Mouse (Mus musculus): ENCODE results near the gene Ube2h.

Ube2h gene

DNA sequence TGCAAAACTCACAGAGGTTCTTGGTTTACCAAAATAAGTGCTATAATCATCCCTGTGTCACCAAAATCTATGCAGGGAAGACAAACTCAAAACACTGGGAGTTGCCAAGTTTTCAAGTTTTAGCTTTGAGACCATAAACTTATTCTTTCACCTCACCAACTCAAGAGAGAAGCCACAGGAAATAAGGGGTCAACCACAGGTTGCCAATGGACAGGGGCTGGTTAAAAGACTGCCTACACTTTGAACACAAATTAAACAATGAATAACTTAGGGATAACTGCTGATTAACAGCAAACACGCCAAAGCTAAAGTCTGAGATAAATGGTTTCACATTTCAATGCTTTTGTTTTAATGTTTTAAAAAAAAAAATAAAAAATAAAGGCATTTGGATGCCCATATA is 5.2 kb downstream of the Ube2h start:
- no peak for DNase-seq

DNA sequence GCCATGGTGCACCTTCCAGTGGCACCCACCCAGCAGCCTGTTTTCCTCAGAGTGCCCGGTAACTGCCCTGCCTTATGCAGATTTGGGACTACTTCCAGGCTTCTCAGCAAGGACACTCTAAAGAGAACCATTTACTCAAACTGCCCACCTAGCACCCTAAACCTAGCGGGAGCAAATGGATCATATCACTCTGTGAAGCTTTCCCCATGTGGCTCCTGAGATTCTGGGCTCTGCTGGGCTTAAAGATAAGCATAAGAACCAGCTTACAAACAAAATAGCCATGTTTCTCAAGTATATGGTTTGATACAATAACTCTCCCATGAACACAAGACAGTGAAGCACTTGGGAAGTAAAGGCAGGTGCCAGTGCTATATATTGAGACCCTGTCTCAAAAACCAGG is 11.8 kb downstream of the Ube2h start:
- DNase-seq, result peak; percentile 17 to 37

DNA sequence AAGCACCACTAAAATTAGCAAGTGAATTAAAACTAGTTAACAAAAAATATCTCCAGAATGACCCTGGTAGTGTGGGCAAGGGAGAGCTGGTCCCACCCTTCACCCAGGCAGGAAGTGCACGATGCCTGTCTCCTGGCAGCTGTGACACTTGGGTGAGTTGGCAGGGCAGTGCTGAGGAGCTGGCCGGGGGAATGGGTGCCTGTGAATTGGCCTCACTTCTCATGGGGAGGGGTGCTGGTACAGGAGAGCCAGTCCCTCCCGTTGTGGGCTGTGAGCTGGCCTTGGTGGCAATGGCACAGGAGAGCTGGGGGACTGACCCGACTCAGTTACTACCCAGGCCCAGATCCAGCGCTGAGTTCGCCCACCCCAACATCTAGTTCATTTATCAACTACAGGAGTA is 16.4 kb downstream of the Ube2h start:
- peak; percentile 19 to 52 for DNase-seq

DNA sequence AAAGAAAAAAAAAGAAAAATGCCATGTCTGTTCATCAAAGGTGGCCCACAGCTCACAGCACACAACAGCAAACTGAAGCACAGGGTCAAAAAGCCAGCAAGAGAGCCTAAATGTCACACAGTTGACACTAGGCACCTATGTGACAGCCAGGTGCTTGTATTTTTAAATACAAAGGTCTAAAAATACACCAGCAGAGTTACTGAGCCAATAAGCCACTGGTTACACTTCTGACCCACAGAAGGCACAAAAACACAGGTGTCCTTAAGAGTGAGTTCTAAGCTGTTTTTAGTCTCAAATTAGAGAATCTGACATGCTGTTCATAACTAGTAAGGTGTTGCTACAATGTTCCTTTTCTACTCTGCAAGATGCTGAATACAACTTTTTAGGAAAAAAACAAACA is 17.7 kb downstream of the Ube2h start:
- no peak for DNase-seq

DNA sequence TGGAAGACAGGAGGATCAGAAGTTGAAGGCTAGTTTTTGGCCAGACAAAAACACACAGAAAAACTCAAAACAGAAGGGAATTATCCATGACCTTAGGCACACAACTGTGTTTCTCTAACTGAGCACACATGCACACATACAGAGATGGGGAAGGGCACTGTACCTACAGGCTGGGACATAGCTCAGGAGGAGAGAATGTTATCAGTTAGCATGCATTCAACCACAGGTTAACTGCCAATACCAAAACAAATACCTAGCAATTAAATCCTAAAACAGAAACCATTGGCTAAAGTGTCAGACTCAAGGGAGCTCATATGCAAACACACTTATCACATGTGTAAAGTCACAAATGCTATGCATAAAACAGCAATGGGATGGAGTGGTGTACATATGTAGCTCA is 20.2 kb downstream of the Ube2h start:
- DNase-seq, result no peak

DNA sequence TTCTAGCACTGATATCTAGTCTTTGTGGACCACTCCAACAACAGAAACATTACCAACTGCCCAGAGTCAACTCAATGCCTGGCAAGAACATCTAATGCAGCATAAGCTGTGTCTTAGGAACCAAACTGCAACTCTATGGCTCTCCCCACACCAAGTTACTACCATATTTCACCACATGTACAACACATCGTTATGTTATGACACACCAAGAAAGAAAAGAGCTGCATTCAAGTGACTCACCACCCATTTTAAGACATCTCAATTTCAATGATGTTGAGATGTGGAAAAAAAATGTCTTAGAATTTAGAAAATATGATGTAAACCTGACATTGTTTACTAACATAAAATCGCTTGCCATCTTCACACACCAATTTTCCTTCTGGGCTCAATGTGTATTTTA is 22.0 kb downstream of the Ube2h start:
- no peak for DNase-seq

DNA sequence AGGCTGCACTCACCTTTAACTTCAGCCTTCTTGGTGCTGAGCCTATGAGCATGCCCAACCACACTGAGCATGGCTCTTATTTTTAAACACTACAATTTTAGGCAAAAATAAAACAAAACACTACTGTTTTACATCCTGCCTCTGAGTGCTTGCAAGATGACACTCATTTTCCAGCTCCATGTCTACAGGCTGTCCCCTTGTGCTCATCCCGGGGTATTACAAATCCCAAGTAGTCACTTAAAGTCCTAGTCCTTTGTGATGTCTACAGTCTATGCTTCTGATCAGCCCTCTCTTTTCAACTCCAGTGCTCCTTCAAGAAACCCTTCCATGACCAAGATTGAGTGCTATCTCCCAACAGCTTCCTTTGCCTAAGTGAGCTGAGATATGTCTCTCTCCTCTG is 26.0 kb downstream of the Ube2h start:
- no peak for DNase-seq

DNA sequence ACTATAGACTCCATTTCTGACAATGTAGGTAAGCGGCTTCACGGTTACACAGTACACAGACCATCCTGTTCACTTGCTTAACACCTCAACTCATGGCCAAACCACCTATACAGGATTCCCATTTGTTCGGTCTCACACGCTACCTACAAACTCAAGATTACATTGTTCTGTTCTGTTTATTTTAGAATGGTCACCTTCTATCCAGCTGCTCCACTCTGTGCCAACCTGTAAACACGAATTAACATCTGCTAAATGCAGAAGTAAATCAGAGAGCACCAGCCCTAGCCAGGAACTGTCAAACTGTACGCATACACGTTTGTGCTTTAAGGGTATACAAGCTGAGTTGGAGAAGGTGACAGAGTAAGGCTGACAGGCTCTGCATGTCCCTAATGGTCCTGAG is 27.5 kb downstream of the Ube2h start:
- DNase-seq, result no peak

DNA sequence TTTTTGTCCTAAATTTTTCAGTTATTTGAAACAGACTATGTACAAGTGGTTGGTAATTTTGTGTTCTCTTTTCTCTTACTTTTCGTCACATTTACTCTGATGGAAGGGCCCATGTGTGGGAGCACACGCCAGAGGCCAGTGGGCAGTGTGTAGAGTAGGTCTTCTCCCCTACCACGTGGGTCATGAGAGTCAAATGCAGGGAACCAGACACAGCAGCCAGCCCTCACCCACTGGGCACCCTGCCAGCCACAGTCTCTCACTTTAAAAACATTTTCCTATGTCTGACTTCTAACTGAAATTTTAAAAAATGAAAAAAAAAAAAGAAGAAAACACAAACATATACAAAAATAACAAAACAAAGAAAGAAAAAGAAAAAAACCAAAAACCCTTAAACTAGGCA is 28.0 kb downstream of the Ube2h start:
- DNase-seq, result peak; percentile 31 to 50

DNA sequence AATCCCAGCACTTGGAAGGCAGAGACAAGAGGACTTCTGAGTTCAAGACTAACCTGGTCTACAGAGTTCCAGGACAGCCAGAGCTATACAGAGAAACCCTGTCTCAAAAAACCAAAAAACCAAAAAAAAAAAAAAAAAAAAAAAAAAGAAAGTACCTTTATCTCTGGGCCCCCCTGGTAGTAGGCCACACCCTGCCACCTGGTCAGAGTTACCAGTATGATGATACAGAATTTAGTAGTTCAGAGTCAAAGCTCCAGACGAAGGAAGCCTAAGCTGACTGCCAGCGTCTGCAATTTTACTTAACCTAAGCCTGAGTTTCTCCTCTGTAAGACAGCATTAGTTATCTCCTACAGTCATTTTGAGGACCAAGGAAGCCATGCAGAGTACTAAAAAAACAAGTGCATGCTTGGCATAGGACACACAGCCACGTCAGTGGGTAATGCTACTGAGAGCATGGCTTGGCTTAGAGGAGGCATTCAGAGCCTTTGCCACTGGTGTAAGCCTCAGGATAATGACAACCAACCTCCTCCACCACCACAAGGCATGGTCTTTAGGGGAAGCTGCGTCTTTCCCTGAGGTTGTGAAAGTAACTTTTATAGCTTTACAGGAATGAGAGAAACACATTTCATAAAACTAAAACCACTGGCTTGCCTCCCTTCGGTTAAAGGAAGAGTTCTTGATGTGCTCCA is 29.0 kb downstream of the Ube2h start:
- no peak for DNase-seq

DNA sequence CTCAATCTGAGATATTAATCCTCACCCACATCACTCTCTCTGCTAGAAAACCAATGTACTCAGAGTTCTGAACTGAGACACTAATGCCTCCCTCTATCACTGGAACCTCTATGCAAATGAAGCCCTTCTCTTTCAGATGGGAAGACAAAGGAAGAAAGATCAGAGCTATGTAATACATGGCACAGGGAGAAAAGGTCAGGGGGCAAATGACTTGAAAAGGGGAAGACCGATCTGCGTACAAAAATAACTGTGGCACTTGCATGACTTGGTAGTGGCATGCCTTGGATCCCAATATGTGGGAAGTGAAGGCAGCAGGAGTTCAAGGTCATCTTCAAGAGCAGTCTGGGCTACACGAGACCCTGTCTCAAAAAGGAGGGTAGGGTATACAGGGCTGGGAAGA is 31.4 kb downstream of the Ube2h start:
- DNase-seq, result no peak

DNA sequence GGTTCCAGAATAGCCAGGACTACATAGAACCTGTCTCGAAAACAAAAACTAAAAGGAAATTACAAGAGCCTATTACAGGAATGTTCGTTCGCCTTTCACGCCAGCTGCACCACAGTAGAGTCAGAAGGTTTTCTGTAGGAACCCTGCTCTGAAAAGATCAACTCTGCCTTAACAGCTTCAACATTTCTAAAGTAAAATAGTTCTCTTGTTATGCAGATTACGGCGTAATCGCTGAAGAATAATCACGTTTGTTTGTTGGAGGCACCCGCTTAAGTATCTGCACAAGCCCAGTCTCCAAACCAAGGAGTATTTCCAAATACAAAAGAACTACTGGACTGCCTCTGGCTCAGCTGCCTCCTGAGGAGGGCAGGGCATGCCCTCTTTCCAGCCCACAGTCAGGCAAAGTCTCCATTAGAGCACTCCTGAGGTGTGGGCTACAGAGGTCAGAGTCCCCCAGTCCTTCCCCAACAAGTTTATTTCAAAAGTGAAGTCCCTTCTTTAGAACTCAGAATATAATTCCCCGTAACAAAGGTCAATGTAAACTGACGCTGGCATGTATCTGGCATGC is 31.9 kb downstream of the Ube2h start:
- DNase-seq, result no peak

DNA sequence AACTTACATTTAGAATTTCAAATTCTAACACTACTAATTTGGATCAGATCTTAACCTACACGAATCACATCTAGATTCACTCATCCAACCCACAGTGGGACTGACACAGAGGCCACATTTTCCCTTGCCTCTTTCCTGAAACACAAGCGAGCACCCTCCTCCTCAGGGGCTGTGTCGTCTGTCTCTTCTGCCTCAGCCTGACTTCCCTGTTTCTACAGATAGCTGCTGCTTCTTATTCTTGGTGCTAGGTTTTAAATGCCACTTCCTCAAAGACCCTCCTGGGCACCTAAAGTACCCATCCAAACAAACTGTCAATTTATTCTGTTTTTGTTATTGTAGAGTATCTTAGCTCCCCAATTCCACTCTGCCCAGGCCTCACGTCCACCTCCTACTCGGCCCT is 34.5 kb downstream of the Ube2h start:
- DNase-seq, result no peak

DNA sequence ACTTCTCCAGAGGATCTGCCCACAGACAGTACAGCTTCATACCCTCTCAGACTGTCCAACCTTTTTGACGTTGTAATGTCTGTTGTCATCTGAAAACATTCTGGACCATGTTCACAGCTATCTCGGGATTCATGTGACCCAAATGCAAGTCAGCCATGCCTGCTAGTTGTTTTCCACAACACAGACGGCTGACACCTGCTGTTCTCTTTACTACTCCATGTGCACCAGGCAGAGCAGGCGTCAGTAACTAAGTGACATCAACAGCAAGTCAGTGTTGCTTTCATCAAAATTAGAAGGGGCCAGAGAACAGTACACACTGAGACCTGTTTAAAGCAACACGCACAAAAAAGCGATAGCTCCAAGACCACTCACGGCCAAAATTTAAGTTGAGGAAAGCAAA is 36.9 kb downstream of the Ube2h start:
- DNase-seq, result no peak

DNA sequence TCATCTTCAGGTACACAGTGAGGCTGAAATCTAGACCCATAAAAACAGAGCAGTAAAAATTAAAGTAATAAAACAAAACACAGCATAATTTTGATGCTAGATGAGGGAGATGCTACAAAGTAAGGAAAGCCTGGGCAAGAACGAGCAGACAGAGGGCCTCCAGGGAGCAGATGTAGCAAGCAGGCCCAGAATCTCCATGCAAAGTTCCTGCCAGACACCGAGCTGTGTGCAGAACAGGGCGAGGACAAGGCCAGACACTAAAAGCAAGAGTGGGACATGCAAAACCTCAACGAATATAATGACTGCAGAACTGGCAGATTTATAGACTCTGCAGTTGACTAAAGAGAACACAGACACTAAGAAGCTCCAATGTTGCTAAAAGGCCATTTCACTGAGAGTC is 38.9 kb downstream of the Ube2h start:
- no peak for DNase-seq

DNA sequence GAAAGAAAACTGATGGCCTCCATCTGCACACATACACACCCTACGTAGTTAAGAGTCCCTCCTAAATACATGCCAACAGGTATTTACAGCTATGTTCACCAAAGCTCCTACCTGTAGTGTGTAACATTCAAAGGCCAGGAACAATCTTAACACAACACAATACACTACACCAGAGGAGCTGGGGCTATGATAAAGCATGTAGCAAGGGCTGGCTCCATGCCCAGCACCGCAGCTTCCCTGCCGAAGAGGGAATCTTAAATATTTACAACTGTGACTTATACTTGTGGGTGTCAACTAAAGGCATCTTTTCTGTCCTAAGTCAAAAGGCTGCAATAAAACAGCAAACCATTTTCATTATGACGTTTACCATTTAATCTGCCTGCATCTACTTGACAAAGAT is 41.3 kb downstream of the Ube2h start:
- peak; percentile 8 to 23 for DNase-seq

DNA sequence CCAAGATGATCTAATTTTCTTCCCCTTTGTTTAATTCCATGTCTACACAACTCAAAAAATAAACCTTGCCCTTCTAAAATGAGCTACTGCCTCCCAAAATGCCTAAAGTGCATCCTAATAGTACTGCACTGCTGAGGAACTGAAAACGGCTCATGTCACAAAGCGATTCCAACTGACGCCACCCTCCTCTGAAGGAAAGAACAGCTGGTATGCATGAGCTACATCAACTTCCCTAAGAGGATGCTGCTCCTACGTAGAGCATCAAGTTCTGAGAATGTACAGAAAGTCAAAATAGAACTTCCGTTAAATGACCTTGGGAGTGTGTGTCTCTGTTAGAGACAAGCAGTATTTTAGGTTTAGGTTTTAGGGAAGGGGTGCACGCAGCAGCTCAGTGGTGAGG is 45.1 kb downstream of the Ube2h start:
- DNase-seq, result no peak

DNA sequence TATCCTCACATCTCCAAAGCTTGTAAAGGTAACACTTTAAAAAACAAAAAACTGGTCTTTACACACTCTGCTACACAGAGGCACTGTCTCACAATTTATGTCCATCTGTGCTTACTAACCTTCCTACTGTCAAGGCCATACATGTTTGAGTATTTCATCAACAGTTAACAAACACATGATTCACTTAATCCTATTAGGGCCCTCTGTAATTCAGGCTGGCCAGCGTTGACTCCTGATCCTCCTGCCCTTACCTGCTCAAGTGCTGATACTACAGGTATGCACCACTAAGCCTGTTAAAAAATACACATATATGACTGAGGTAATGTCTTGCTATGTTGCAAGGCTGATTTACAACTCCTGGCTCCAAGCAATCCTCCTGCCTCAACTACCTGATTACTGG is 46.4 kb downstream of the Ube2h start:
- no peak for DNase-seq

DNA sequence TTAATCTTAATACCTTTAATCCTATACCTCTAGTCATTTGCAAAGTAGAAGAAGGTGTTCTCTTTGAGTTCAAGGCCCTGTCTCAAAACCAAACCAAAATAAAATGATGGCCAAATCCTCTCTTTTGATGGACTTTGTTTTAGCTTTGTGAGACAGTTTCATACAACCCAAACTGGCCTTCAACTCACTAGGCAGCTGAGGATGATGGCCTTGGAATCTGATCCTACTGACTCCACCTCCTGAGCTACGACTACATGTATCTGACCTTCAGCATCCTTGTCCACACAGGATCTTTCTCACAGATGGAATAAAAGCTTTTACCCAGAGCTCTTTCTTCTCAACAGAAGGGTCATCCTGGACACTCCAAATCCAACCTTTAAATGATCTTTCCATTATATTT is 48.5 kb downstream of the Ube2h start:
- no peak for DNase-seq

DNA sequence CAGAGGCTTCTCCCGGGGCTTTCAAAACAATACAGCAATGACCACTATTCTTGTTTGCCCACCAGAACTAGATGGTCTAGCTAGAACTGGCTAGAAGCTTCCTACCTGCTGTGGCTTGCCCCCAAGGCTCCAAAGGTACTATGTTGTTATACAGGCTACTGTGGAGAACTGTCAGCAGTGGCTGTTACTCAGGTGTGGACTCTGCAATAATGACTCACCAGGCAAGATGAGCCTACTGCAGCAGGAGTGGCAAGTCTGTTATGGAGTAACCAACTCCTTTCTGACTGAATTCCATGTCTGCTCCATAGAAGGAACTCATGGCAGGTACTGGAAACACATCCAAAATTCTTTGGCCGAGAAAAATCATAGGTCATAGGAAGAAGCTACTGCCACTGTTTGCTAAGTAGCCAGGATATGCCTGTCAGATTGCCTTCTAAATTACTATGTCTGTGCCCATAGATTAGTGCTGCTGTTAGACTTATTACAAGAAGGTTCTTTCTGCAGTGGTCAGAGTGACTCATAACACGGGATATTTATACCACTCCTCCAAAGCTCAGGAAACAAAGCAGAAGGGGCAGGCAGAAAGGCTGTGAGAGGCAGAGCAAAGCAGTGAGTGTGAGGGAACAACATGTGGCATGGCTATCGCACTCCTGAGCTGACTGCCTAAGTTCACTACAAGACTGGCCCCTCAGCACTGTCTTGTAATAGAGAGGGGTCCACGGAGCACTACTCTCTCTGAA is 51.9 kb downstream of the Ube2h start:
- no peak for DNase-seq

DNA sequence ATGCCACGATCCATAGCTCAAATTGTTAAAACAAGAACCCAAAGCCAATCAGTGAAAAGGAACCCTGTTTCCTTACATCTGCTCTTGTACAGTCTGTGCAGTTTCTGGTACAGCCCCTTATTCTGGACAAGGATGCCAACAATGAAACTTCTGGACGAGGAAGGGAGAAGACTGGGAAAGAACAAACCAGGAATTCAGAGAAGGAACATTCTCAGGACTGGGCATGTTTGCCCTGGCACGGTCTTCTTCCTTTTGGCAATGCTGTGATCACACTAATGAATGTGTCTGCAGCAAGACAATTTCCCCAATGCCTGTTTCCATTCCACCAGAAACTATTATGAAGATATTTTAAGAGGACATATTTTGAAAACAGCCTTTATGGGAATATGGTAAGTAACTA is 55.6 kb downstream of the Ube2h start:
- peak; percentile 9 to 22 for DNase-seq

DNA sequence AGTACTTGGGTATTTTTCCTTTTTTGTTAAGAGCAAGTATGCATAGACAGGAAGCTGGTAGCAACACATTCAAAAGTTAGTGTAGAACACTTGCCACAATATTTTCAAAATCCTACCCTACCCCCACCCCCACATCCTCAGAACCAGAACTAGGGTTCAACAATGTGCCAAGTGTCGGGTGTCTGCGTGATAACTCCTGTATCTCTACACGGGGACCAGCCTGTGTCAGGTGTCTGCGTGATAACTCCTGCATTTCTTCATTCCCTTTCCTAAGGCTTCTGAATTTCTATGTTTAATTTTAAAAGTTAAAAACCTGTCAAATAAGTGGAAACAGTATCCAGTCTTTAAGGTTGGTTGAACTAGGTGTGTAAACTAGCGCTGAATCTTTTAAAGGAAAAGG is 58.4 kb downstream of the Ube2h start:
- DNase-seq, result no peak

DNA sequence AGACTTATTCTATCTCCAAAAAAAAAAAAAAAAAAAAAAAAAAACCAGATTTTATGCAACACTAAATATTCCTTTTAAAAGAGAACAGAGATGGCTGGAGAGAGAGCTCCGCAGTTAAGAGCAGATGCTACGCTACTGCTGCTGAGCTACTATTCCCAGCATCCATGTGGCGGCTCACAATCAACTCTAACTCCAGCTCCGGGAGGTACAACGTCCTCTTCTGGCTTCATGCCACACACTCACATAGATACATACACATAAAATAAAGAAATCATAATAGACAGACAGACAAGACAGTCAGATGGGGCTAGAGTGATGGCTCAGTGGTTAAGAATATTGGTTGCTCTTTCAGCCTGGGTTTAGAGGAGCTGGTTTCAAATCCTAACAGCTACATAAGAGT is 58.9 kb downstream of the Ube2h start:
- no peak for DNase-seq

DNA sequence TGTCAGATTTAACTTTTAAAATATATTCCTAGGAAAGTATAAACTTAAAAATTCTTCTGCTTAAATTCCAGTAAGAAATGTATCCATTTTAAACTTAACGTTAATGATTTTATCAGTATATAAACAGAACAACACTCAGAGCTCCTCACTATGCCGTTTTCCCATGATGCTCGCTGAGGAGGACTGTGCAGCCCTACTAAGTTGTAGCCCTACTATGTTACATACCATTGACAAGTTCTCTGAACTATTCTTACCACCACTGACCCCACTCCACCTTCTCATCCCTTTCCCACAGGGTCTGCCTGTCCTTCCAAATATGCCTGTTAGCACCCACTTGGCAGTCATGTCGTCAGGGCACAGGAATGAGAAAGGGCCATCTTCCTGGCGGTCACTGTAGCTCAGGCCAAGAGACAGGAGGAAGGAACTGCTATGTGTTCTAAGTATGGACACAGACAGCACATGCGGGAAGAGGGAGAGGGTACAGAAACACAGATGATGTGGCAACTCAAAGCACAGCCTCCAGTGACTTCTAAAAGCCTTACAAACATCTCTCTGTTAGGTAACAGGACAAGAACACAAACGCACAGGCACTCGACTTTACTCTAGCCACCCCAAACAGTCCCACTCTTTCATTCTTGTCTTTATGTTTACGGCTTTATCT is 60.9 kb downstream of the Ube2h start:
- DNase-seq, result no peak
